Mouse (Mus musculus) heart, adult 2 months (tissue): ENCODE data around the gene A630023A22Rik. TPM values are rescaled to one million over a fixed set of nuclear protein-coding genes. Genes with fewer than 3 reads are reported as not detected.

ENCODE experiments used
- DNase-seq, 2 experiments: peaks; one replicate each; pipeline ENCODE4 v3.0.0; 2021
- H3K27ac ChIP-seq: fragments of 200-600 bp; 2 replicates; pipeline ENCODE4 v1.8.1; 2022
- H3K27me3 ChIP-seq: fragments of 200-500 bp; 2 replicates; pipeline ENCODE4 v1.6.1; 2012; ENCODE audit warnings: mild to moderate bottlenecking, low read length, inconsistent platforms, mixed read lengths; ENCODE audit not compliant: control insufficient read depth, insufficient read depth
- H3K36me3 ChIP-seq: fragments of 200-500 bp; 2 replicates; pipeline ENCODE4 v1.6.1; 2012; ENCODE audit warnings: low read length, inconsistent platforms; ENCODE audit not compliant: control insufficient read depth, insufficient read depth
- H3K4me1 ChIP-seq: fragments of 200-500 bp; 2 replicates; pipeline ENCODE4 v1.6.1; 2011; ENCODE audit warnings: low read length; ENCODE audit not compliant: control insufficient read depth, insufficient read depth
- H3K4me3 ChIP-seq: fragments of 200-600 bp; 2 replicates; pipeline ENCODE4 v1.8.1; 2022
- H3K79me2 ChIP-seq: fragments of 200-500 bp; replicated peaks from 2 replicates; pipeline ENCODE4 v1.6.1; 2012; ENCODE audit warnings: mild to moderate bottlenecking, inconsistent platforms, low read length, moderate library complexity, mixed read lengths; ENCODE audit not compliant: control insufficient read depth, insufficient read depth
- H3K9ac ChIP-seq: fragments of 200-500 bp; 2 replicates; pipeline ENCODE4 v1.6.1; 2012; ENCODE audit warnings: low read depth, mild to moderate bottlenecking, control low read depth, inconsistent platforms, low read length, mixed read lengths
- CTCF ChIP-seq: fragments of 200-600 bp; IDR thresholded peaks from 2 replicates; pipeline ENCODE4 v1.8.1; 2022; ENCODE audit warnings: antibody characterized with exemption, mild to moderate bottlenecking, moderate library complexity
- EP300 ChIP-seq: fragments of 200-500 bp; IDR thresholded peaks from 2 replicates; pipeline ENCODE4 v1.6.1; 2011; ENCODE audit warnings: low read depth, low read length, control low read depth; ENCODE audit not compliant: insufficient read depth
- POLR2A ChIP-seq: fragments of 200-500 bp; IDR thresholded peaks from 2 replicates; pipeline ENCODE4 v1.6.1; 2011; ENCODE audit warnings: mild to moderate bottlenecking, low read depth, low read length, control low read depth; ENCODE audit not compliant: insufficient read depth
- WGBS: fragments of 180-500 bp; shearing (Covaris S2); methylation state at CpG from one replicate; pipeline ENCODE4 v1.1.7; 2018; 5-methylcytosine and 5-hydroxymethylcytosine counted together
- intact Hi-C: fragments of 180-260 bp; cut with DNase I; formaldehyde crosslinking; loops from one replicate; pipeline ENCODE4 v1.15.1; 2025
- polyA plus RNA-seq: library from polyadenylated mRNA; depleted of rRNA; stranded (reverse); fragments of >200 nt; gene quantifications from 2 replicates; pipeline ENCODE4 v1.2.3, GENCODE M21; 2012
- total RNA-seq, 2 experiments: library from RNA; stranded (reverse); gene quantifications; 2 replicates each; pipeline ENCODE4 v1.2.3; 2021

The A630023A22Rik gene
- total and polyA plus RNA-seq, 3 experiments = not detected

DNA sequence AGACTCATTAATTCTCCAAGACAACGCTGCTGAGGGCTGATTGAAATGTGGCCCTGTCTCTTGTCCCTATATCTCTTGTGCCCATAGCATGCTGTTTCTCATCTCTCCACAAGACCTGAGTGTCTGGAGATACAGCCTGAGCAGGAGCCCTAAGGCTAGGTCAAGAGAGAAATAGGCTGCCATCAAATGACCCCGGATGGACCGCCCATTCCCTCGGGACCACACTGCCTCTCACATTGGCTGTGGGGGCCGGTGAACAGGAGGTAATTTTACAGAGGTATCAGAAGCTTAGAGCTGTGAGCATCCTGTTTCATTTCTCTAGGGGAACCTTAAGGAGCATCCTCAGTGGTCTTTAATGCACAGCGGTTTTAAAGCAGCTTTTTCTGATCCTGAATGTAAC, 28.7 kb upstream of the A630023A22Rik start:
- no peaks in the 10 kb centered on the region for H3K36me3 ChIP-seq
- H3K4me1 ChIP-seq = peaks cover 3% of the 10 kb centered on the region
- no peaks in the 10 kb centered on the region for H3K27me3 ChIP-seq
- WGBS = 62% methylated on average over 6 of the region's 6 CpGs
- H3K79me2 ChIP-seq = no peaks in the 10 kb centered on the region
- TF ChIP-seq EP300 = no peak
- TF ChIP-seq CTCF = no peak
- no peak for TF ChIP-seq POLR2A
- no peak for DNase-seq
- no peak overlapping the region for H3K27ac ChIP-seq
- intact Hi-C loops = no loop called here
- no peak overlapping the region for H3K9ac ChIP-seq
- no peak overlapping the region for H3K4me3 ChIP-seq

- no peak overlapping the region for H3K4me3 ChIP-seq
- no peaks in the 10 kb centered on the region for H3K27me3 ChIP-seq
- TF ChIP-seq EP300 (no peak), POLR2A (no peak), CTCF (no peak)
- no peak overlapping the region for H3K9ac ChIP-seq
- no peaks in the 10 kb centered on the region for H3K79me2 ChIP-seq
- intact Hi-C loops = no loop called here
- no peak overlapping the region for H3K27ac ChIP-seq
- H3K4me1 ChIP-seq = peaks cover 9% of the 10 kb centered on the region; the same call in 1 of the 2 replicates
- H3K36me3 ChIP-seq = no peaks in the 10 kb centered on the region
- no peak for DNase-seq
- 91% methylated on average over 4 of the region's 4 CpGs for WGBS
Observed at GRCm38 (mm10) chr14:34121691-34122090, 19.1 kb upstream of the A630023A22Rik start.

- Histone ChIP-seq H3K27me3 (no peaks in the 10 kb centered on the region), H3K4me3 (no peak overlapping the region), H3K4me1 (peaks cover 9% of the 10 kb centered on the region; the same call in 1 of the 2 replicates), H3K9ac (no peak overlapping the region), H3K36me3 (no peaks in the 10 kb centered on the region), H3K27ac (no peak overlapping the region), H3K79me2 (no peaks in the 10 kb centered on the region)
- no peak for DNase-seq
- intact Hi-C loops = no loop called here
- TF ChIP-seq POLR2A = no peak
- TF ChIP-seq EP300 = no peak
- no peak for TF ChIP-seq CTCF
- 96% methylated on average over 3 of the region's 3 CpGs for WGBS
Observed at GRCm38 (mm10) chr14:34120923-34121351, 18.4 kb upstream of the A630023A22Rik start.

DNA sequence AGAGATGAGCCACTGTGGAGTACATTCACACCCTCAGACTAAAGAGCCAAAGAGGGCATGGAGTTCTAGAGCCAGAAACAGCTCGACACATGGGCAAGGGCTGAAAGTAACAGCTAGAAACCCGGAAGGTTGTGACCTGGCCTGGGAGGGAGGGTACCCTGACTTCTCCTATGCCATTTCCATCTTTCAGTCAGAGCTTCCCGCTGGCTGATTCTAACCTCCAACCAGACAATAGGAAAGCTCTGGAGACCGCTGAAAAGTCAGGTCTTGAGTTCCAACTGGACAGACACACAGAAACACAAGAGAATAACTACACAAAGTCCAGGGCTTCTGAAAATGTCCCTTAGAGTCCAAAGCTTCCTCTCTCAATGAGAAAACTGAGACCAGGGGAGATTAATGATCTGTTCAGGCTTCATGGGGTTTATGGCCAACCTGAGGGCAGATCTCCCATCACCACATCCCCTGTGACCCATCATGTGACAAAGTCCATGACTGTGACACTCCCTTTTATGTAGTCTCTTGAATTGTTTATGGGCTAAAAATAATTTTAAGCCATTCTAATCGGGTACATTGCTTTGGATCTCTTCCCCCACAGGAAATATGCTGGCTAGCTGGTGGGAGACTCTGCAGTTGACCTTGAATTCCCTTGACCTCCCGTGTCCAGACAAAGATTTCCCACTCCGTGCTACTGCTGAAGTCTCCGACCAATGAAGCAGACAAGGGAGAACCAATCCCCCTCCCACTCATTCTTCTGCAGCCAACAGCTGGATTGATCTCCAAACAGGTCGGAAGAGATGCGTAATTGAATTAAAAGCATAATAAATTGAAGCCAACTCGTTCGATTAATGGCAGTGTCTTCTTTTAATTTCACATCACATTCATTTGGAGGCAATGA, 17.7 kb upstream of the A630023A22Rik start:
- H3K27ac ChIP-seq = peak overlapping the region; percentile 13; the same call in 1 of the 2 replicates
- TF ChIP-seq POLR2A (no peak), CTCF (no peak), EP300 (no peak)
- intact Hi-C loops = no loop called here
- no peak overlapping the region for H3K9ac ChIP-seq
- H3K4me1 ChIP-seq = peaks cover 9% of the 10 kb centered on the region; the same call in 1 of the 2 replicates
- no peak for DNase-seq
- H3K79me2 ChIP-seq = no peaks in the 10 kb centered on the region
- H3K4me3 ChIP-seq = no peak overlapping the region
- no peaks in the 10 kb centered on the region for H3K27me3 ChIP-seq
- no peaks in the 10 kb centered on the region for H3K36me3 ChIP-seq
- 53% methylated on average over 12 of the region's 12 CpGs for WGBS

- peaks cover 9% of the 10 kb centered on the region; the same call in 1 of the 2 replicates for H3K4me1 ChIP-seq
- H3K36me3 ChIP-seq = no peaks in the 10 kb centered on the region
- no peaks in the 10 kb centered on the region for H3K79me2 ChIP-seq
- TF ChIP-seq CTCF (no peak), EP300 (no peak), POLR2A (no peak)
- WGBS = 32% methylated on average over 7 of the region's 7 CpGs
- H3K9ac ChIP-seq = no peak overlapping the region
- H3K27me3 ChIP-seq = no peaks in the 10 kb centered on the region
- peak in 1 of 2 experiments; percentile 28 for DNase-seq
- no peak overlapping the region for H3K27ac ChIP-seq
- no peak overlapping the region for H3K4me3 ChIP-seq
- intact Hi-C loops = no loop called here
Observed at GRCm38 (mm10) chr14:34119046-34119723, 16.6 kb upstream of the A630023A22Rik start.

DNA sequence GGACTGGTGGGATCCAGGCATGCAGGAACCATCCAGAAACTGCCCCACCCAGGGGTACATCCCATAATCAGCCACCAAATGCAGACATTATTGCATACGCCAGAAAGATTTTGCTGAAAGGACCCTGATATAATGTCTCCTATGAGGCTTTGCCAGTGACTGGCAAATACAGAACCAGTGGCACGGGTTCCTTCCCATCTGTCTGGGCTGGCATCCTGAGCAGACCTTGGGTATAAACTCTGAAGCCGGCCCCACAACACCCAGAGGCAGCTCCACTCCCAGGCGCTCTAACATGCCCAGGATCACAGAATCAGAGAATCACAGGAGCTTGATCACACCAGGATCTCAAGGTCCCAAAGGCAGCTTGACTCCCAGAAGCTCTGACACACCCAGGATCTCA, 11.8 kb upstream of the A630023A22Rik start:
- WGBS = 84% methylated on average over 4 of the region's 4 CpGs
- Histone ChIP-seq H3K9ac (no peak overlapping the region), H3K4me3 (no peak overlapping the region), H3K27ac (no peak overlapping the region), H3K4me1 (peaks cover 3% of the 10 kb centered on the region; the same call in 1 of the 2 replicates), H3K27me3 (no peaks in the 10 kb centered on the region), H3K36me3 (no peaks in the 10 kb centered on the region), H3K79me2 (no peaks in the 10 kb centered on the region)
- TF ChIP-seq EP300 (no peak), POLR2A (no peak), CTCF (no peak)
- no peak for DNase-seq
- intact Hi-C loops = no loop called here
